Mouse (Mus musculus): ENCODE results near the gene Gm45808.

- TF ChIP-seq GATA1 (IDR thresholded peaks at IDR 0.05; ENCODE audit: borderline replicate concordance, low read length) (no peak), FLI1 (IDR thresholded peaks at IDR 0.05; ENCODE audit: low read length) (no peak)
These were observed 9.6 kb downstream of the Gm45808 start for GRCm38 (mm10) chr7:45477003-45477402.

Measured in megakaryocyte, embryonic 14.5 days (primary cell).